Mouse (Mus musculus) leukemia stem cell, adult 10-12 weeks (primary cell): ENCODE results near the gene Ift80. TPM values are rescaled to one million over a fixed set of nuclear protein-coding genes. Genes with fewer than 3 reads are reported as not detected.

ENCODE experiments used
- polyA plus RNA-seq: library from polyadenylated mRNA; stranded (reverse); fragments of >175 nt; gene quantifications from 2 replicates; pipeline ENCODE4 v1.2.3, GENCODE M21; 2012; ENCODE audit warnings: low replicate concordance

Ift80 gene
- polyA plus RNA-seq = 0.44 and 0.89 TPM in 2 replicates

GRCm38 (mm10) chr3:69004437-69005337 lies at the start of gene Ift80, which contains the start of gene Smc4:
TSS of gene Ift80 (minus strand) at chr3:69004570.
TSS of gene Smc4 (plus strand) at chr3:69004738.

DNA sequence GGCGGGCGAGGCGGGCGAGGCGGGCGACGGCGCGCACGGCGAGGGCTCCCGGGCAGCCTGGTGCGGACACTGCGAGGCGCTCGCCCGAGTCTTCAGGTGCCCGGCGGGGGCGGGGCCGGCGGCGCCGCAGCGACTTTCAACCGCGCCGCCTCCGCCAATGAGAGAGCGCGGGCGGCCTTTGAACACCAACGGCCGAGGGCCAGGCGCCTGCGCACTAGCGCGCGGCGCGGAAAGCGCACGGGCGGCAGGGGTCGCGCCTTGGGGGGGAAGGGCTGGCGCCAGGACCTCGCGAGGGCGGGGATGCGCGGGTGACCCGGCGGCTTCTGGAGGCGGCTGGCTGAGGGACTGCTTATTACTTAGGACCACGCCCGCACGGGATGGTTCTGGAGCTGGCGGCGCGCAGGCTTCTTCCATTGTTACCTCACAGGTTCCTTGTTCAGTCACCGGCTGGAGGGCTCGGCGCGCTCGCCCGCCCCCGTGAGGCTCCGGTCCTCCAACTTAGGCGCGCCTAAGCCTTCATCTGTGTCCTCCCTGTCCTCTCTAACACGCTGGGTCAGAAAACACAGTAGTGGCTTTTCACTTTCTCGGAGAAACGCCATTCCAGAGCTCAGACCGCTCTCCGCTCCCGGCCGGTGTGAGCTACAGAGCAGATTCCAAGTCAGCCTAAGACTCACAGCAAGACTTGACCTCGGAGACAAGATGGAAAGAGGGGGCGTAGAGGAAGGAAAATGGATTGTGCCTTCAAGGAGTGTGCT lies 40.5 kb upstream of the Ift80 start, which contains the start of gene Trim59:
Trim59 (minus strand) TSS at position 111 of the 755 bp plus-strand sequence.

GRCm38 (mm10) chr3:68869211-68869690 lies 135.1 kb downstream of the Ift80 start, which contains the start of gene 1110032F04Rik:
TSS of gene 1110032F04Rik (plus strand) at chr3:68869586.

Other genes starting within 250 kb of the Ift80 start
- gene 1110032F04Rik, start 135.0 kb downstream of the Ift80 start, polyA plus RNA-seq = 1.1 and 1.9 TPM in 2 replicates
- gene Smc4, start 168 bp upstream of the Ift80 start, polyA plus RNA-seq = 97.1 and 139 TPM in 2 replicates
- 9.8 and 18.2 TPM in 2 replicates for gene Trim59, start 40.2 kb upstream of the Ift80 start, polyA plus RNA-seq
- 7.5 and 8.4 TPM in 2 replicates for gene Kpna4, start 122.5 kb upstream of the Ift80 start, polyA plus RNA-seq
- gene Arl14, start 217.8 kb upstream of the Ift80 start, polyA plus RNA-seq = not detected in 2 replicates